Mouse (Mus musculus): ENCODE data around the gene Arid3c. TPM values are rescaled to one million over a fixed set of nuclear protein-coding genes. Genes with fewer than 3 reads are reported as not detected.
A peak's percentile ranks its signal among the peaks of the same experiment; 100 is the strongest.

Arid3c gene
- total RNA-seq, 1 experiment, result not detected

- no peaks in the 10 kb centered on the region for H3K9me3 ChIP-seq (ENCODE audit: control insufficient read depth, insufficient read depth, low read depth, low read length)
- peaks cover 2 to 16% of the 10 kb centered on the region in 2 experiments; a peak in 2 of 4 replicates for H3K4me1 ChIP-seq (ENCODE audit: control insufficient read depth in 2 of 2, insufficient read depth in 2 of 2, low read length in 2 of 2, poor library complexity in 1 of 2)
- H3K4me3 ChIP-seq (ENCODE audit: insufficient read depth in 1 of 2, low read depth in 1 of 2, low read length in 2 of 2, poor library complexity in 1 of 2, severe bottlenecking in 1 of 2), result no peak overlapping the region
- H3K27ac ChIP-seq (ENCODE audit: insufficient read depth, low read depth, low read length, poor library complexity, severe bottlenecking), result no peak overlapping the region
- no peak for DNase-seq (ENCODE audit: low read depth, low spot score)
- in situ Hi-C loops (cut with MboI; ENCODE audit: low sequenced_read_pairs in 2 of 2, unreplicated experiment in 2 of 2), result no loop called here
- H3K9ac ChIP-seq (ENCODE audit: insufficient read depth, low read depth, low read length, poor library complexity, severe bottlenecking), result no peak overlapping the region
- H3K36me3 ChIP-seq (ENCODE audit: control insufficient read depth, insufficient read depth, low read length, poor library complexity, severe bottlenecking), result peaks cover 11% of the 10 kb centered on the region; the same call in 1 of the 2 replicates
- TF ChIP-seq MAFK (IDR thresholded peaks at IDR 0.05; ENCODE audit: insufficient read depth, low read depth, low read length) (no peak), ZC3H11A (IDR thresholded peaks at IDR 0.05; ENCODE audit: borderline replicate concordance, low read depth, low read length) (no peak), CHD2 (IDR thresholded peaks at IDR 0.05; ENCODE audit: low read depth, low read length) (no peak), HCFC1 (IDR thresholded peaks at IDR 0.05; ENCODE audit: borderline replicate concordance, insufficient read depth, low read length) (no peak), ZNF384 (IDR thresholded peaks at IDR 0.05; ENCODE audit: low read depth, low read length) (no peak)
Observed at GRCm38 (mm10) chr4:41758021-41758420, 27.1 kb upstream of the Arid3c start.

- no peak for DNase-seq (ENCODE audit: low read depth, low spot score)
- H3K9ac ChIP-seq (ENCODE audit: insufficient read depth, low read depth, low read length, poor library complexity, severe bottlenecking), result no peak overlapping the region
- H3K4me1 ChIP-seq (ENCODE audit: control insufficient read depth in 2 of 2, insufficient read depth in 2 of 2, low read length in 2 of 2, poor library complexity in 1 of 2), result peaks cover 2 to 16% of the 10 kb centered on the region in 2 experiments; a peak in 2 of 4 replicates
- in situ Hi-C loops (cut with MboI; ENCODE audit: low sequenced_read_pairs in 2 of 2, unreplicated experiment in 2 of 2), result no loop called here
- no peak overlapping the region for H3K4me3 ChIP-seq (ENCODE audit: insufficient read depth in 1 of 2, low read depth in 1 of 2, low read length in 2 of 2, poor library complexity in 1 of 2, severe bottlenecking in 1 of 2)
- TF ChIP-seq HCFC1 (IDR thresholded peaks at IDR 0.05; ENCODE audit: borderline replicate concordance, insufficient read depth, low read length) (no peak), MAFK (IDR thresholded peaks at IDR 0.05; ENCODE audit: insufficient read depth, low read depth, low read length) (no peak), ZNF384 (IDR thresholded peaks at IDR 0.05; ENCODE audit: low read depth, low read length) (no peak), CHD2 (IDR thresholded peaks at IDR 0.05; ENCODE audit: low read depth, low read length) (no peak), ZC3H11A (IDR thresholded peaks at IDR 0.05; ENCODE audit: borderline replicate concordance, low read depth, low read length) (no peak)
- H3K27ac ChIP-seq (ENCODE audit: insufficient read depth, low read depth, low read length, poor library complexity, severe bottlenecking), result no peak overlapping the region
- no peaks in the 10 kb centered on the region for H3K9me3 ChIP-seq (ENCODE audit: control insufficient read depth, insufficient read depth, low read depth, low read length)
- peaks cover 11% of the 10 kb centered on the region; the same call in 1 of the 2 replicates for H3K36me3 ChIP-seq (ENCODE audit: control insufficient read depth, insufficient read depth, low read length, poor library complexity, severe bottlenecking)
Observed at GRCm38 (mm10) chr4:41757321-41757720, 26.4 kb upstream of the Arid3c start.

GRCm38 (mm10) chr4:41756440-41756839, 25.5 kb upstream of the Arid3c start:
- TF ChIP-seq ZNF384 (IDR thresholded peaks at IDR 0.05; ENCODE audit: low read depth, low read length) (no peak), MAFK (IDR thresholded peaks at IDR 0.05; ENCODE audit: insufficient read depth, low read depth, low read length) (no peak), HCFC1 (IDR thresholded peaks at IDR 0.05; ENCODE audit: borderline replicate concordance, insufficient read depth, low read length) (no peak), ZC3H11A (IDR thresholded peaks at IDR 0.05; ENCODE audit: borderline replicate concordance, low read depth, low read length) (no peak), CHD2 (IDR thresholded peaks at IDR 0.05; ENCODE audit: low read depth, low read length) (no peak)
- Histone ChIP-seq H3K9ac (ENCODE audit: insufficient read depth, low read depth, low read length, poor library complexity, severe bottlenecking) (peak overlapping the region; percentile 60), H3K4me1 (ENCODE audit: control insufficient read depth in 2 of 2, insufficient read depth in 2 of 2, low read length in 2 of 2, poor library complexity in 1 of 2) (peaks cover 2 to 16% of the 10 kb centered on the region in 2 experiments; a peak in 2 of 4 replicates), H3K27ac (ENCODE audit: insufficient read depth, low read depth, low read length, poor library complexity, severe bottlenecking) (no peak overlapping the region), H3K9me3 (ENCODE audit: control insufficient read depth, insufficient read depth, low read depth, low read length) (no peaks in the 10 kb centered on the region), H3K36me3 (ENCODE audit: control insufficient read depth, insufficient read depth, low read length, poor library complexity, severe bottlenecking) (peaks cover 11% of the 10 kb centered on the region; the same call in 1 of the 2 replicates), H3K4me3 (ENCODE audit: insufficient read depth in 1 of 2, low read depth in 1 of 2, low read length in 2 of 2, poor library complexity in 1 of 2, severe bottlenecking in 1 of 2) (peak overlapping the region; percentile 87 to 93)
- no peak for DNase-seq (ENCODE audit: low read depth, low spot score)
- in situ Hi-C loops (cut with MboI; ENCODE audit: low sequenced_read_pairs in 2 of 2, unreplicated experiment in 2 of 2), result no loop called here

DNA sequence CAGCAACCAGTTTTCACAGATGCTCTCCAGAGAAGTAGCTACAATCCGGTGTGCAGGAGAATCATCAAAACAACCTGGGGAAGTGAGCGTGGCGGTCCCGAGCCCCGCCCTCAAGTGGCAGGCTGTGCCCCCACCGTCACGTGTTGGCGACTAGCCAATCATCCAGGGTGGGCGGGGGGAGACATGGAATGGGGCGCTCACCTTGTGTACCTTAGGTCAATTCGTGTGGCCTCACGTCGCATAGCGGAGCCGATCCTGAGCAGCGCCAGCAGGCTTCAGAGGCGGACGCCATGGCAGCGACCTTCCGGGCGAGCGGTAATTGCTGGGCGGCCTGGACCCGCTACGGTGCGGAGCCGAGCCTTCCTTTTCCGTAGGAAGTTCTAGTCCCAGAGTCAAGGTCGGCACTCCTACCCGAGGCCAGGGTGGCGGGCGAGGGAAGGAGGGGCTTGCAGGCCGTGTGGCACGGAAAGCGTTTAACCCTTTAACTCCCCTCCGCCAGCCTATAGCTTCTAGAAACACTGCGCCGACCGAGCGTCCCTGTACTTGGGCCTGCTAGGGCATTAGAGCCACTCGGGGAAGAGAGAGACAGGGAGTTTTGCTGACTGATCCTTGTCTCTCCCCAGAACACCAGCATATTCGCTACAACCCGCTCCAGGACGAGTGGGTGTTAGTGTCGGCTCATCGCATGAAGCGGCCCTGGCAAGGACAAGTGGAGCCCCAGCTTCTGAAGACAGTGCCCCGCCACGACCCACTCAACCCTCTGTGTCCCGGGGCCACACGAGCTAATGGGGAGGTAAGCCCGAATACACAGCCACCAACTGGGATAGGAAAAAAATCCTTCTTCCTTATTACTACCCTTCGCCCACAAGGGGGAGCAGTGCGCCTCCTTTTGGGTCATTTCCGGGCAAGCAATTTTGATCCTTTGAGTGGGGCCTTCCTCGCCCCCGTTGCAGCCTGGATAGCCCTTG, 24.7 kb upstream of the Arid3c start, which contains the start of gene Sigmar1:
Sigmar1 (minus strand) TSS at position 820 of the 968 bp plus-strand sequence.
- H3K4me1 ChIP-seq (ENCODE audit: control insufficient read depth in 2 of 2, insufficient read depth in 2 of 2, low read length in 2 of 2, poor library complexity in 1 of 2), result peaks cover 2 to 12% of the 10 kb centered on the region in 2 experiments; a peak in 2 of 4 replicates
- TF ChIP-seq HCFC1 (IDR thresholded peaks at IDR 0.05; ENCODE audit: borderline replicate concordance, insufficient read depth, low read length), result no peak
- TF ChIP-seq ZC3H11A (IDR thresholded peaks at IDR 0.05; ENCODE audit: borderline replicate concordance, low read depth, low read length), result peak; percentile 60; the same call in 1 of the 2 replicates
- TF ChIP-seq ZNF384 (IDR thresholded peaks at IDR 0.05; ENCODE audit: low read depth, low read length), result peak; percentile 67; the same call in 1 of the 2 replicates
- TF ChIP-seq MAFK (IDR thresholded peaks at IDR 0.05; ENCODE audit: insufficient read depth, low read depth, low read length), result no peak
- TF ChIP-seq CHD2 (IDR thresholded peaks at IDR 0.05; ENCODE audit: low read depth, low read length), result 0 out of 2 replicates have a peak, but pooled peaks have one; percentile 20
- peaks cover 11% of the 10 kb centered on the region; the same call in 1 of the 2 replicates for H3K36me3 ChIP-seq (ENCODE audit: control insufficient read depth, insufficient read depth, low read length, poor library complexity, severe bottlenecking)
- no peaks in the 10 kb centered on the region for H3K9me3 ChIP-seq (ENCODE audit: control insufficient read depth, insufficient read depth, low read depth, low read length)
- peak; percentile 94 for DNase-seq (ENCODE audit: low read depth, low spot score)
- H3K9ac ChIP-seq (ENCODE audit: insufficient read depth, low read depth, low read length, poor library complexity, severe bottlenecking), result peak within 1 kb of the TSS; percentile 88
- peak within 1 kb of the TSS; percentile 87 to 93 for H3K4me3 ChIP-seq (ENCODE audit: insufficient read depth in 1 of 2, low read depth in 1 of 2, low read length in 2 of 2, poor library complexity in 1 of 2, severe bottlenecking in 1 of 2)
- in situ Hi-C loops (cut with MboI; ENCODE audit: low sequenced_read_pairs in 2 of 2, unreplicated experiment in 2 of 2), result no loop called here
- H3K27ac ChIP-seq (ENCODE audit: insufficient read depth, low read depth, low read length, poor library complexity, severe bottlenecking), result peak within 1 kb of the TSS; percentile 69

All from ES-E14 (cell line).